Mouse (Mus musculus) frontal cortex, postnatal 25 days (tissue): ENCODE data around the gene Gnl3l.
A peak's percentile ranks its signal among the peaks of the same experiment; 100 is the strongest.

Source experiments
- DNase-seq, 2 experiments: peaks; one replicate each; pipeline ENCODE4 v3.0.0; 2022; ENCODE audit warnings: low spot score in 2 of 2

Gene Gnl3l

DNA sequence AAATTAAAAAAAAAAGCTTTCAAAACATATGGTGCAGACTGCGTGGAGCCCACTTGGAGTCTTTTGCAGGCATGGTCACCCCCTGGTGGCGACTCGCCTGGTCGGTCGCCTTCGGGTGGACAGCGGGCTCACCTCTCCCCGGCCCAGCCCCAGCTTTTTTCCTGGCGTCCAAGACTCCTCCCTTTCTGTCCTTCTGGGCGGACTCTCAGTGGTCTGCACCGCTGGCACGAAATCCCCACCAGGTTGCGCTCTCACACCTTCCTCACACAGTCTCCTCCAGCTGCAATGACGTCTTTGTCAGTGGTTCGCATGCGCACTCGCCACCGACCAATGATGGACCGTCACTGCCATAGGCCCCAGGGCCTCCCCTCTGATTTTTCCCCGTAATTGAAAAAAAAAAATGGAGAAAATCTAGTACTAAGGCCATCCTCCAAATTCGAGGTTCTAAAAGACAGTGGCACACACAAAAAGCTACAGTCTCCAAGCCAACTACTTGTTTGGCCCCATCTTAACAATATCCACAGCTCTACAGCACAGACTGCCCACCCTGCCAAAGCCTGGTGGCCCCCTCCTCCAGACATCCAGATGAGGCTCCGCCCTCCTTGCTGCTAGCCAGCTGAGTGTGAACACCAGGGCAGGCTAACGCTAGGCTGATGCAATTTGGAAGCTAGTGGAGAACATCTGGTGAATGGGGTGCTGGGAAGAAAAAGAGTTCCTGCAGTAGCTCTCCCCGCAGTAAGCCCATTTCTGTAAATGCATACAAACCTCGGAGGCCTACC lies 60.4 kb downstream of the Gnl3l start:
- peak; percentile 4 to 16 for DNase-seq

DNA sequence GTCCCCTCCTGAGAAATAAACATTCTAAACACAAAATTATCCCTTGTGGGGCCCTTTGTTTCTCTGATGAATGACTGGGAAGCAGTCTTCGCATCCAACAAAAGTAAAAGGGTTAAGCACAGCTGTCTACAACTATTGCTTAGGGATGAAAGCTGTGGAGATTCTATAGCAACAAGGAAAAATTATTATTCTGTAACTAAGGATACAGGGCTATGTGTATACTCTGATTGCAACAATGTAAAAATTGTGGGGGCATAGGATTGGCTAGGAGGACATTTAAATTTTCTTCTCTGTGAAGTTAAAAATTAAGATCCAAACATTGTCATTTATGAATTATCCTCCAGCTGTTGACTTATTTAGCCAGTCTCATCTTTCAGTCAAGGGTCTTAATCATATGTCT lies 61.1 kb downstream of the Gnl3l start:
- no peak for DNase-seq

DNA sequence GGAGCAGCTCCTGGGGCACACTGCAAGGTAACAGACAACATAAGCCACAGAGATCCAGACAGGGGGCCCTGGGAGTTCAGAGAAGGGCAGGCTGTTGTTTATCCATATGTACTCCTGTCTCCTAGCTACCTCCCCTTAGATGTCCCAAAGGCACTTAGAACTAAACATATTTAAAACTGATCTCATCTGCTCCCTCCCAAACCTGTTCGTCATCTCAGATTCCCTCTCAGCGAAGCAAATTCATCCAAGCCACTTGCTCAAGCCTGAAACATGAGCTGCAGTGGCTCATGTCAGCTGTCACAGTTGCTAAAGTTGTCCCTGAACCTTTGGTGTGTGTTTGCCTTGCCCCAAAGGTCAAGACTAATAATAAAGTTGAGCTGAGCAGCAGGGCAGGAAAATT lies 61.7 kb downstream of the Gnl3l start:
- DNase-seq: no peak

DNA sequence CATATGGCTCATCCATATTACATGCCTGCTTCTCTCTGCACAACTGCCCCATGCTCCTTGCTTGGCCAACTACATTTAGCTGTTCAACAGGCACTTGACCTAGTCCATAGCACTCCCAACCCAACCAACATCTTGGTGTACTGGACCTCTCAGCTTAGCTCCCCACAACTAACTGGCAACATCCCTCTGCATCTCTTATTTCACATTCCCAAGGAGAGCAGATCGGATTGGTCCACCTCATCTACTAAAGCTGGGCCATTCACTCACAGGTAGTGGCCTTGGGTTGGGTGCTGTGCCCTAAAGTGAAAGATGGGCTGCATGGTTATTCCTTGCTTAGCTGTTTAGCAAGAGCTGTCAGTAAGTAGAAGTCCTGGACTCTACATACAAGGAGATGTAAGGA lies 62.4 kb downstream of the Gnl3l start:
- no peak for DNase-seq
